Mouse (Mus musculus): ENCODE results near the gene Gemin5. TPM values are rescaled to one million over a fixed set of nuclear protein-coding genes. Genes with fewer than 3 reads are reported as not detected.
"Not testable (repeated sequence)": the region's sequence is repeated elsewhere in the genome, so short reads cannot be mapped to it uniquely, and the experiment has no call there.

Gene Gemin5
- polyA plus RNA-seq, 1 experiment from 2014 or later, result 19.8 TPM

DNA sequence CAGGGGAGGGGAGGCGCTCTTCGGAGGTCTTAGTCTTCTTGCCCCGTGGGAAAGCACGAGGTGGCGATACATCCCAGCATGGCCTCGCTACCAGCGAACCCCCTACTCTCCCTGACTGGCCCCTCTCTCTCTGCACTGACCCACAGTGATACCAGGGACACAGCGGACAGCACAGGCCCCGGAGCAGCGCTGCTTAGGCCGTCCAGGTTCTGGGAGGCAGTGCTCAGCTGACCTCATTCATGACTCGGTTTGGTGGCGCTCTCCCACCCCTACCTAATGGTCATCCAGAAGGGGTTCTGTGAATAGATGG is 65.0 kb downstream of the Gemin5 start:
- Histone ChIP-seq H3K9me3 (no peaks in the 10 kb centered on the region), H3K9ac (peak overlapping the region; percentile 46), H3K36me3 (no peaks in the 10 kb centered on the region), H3K4me2 (peak overlapping the region; percentile 59), H3K27ac (peak overlapping the region; percentile 87), H3K4me3 (replicated peaks) (peak overlapping the region; percentile 84), H3K27me3 (replicated peaks) (no peaks in the 10 kb centered on the region), H3K4me1 (peaks cover 12% of the 10 kb centered on the region)
- peak; percentile 12 for ATAC-seq (ENCODE audit: insufficient read depth, low FRiP score, low read depth)
- 58% methylated on average over 13 of the region's 13 CpGs for WGBS

DNA sequence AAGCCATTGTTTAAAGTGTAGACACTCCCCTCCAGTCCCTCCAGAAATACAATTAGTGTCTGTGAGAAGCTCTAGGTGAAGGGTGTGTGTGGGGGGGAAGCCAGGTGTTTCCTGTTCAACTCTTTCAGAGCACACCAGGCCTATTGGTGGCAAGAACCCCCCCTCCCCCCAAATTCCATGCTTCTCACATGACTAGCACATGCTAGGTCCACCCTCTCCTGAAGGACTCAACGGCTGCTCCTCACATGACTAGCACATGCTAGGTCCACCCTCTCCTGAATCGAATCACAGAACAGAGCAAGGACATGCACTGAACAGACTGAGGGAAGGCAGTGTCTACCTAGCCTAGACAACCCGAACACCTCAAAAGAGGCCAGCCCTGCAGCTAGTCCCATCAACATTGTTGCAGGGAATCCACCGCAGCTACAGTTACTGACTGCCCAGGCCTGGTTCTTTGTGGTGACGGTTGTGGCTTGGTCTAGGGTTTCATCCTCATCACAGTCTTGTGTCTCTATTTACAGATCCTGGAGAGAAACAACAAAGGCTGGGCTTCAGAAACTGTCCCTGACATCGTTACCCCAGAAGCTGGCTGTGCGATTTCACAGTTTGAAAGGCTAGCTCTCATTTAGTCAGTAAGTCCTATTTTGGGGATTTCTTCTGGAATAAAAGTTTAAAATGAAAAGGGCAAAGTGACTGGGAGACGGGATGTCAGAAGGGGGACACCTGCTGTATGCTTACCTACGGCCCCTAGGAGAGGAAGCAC is 65.6 kb downstream of the Gemin5 start:
- Histone ChIP-seq H3K36me3 (no peaks in the 10 kb centered on the region), H3K4me2 (peak overlapping the region; percentile 59), H3K4me1 (peaks cover 12% of the 10 kb centered on the region), H3K27ac (peak overlapping the region; percentile 87), H3K9me3 (no peaks in the 10 kb centered on the region), H3K9ac (no peak overlapping the region), H3K27me3 (replicated peaks) (no peaks in the 10 kb centered on the region), H3K4me3 (replicated peaks) (no peak overlapping the region)
- WGBS, result 84% methylated on average over 9 of the region's 9 CpGs
- ATAC-seq (ENCODE audit: insufficient read depth, low FRiP score, low read depth), result no peak

DNA sequence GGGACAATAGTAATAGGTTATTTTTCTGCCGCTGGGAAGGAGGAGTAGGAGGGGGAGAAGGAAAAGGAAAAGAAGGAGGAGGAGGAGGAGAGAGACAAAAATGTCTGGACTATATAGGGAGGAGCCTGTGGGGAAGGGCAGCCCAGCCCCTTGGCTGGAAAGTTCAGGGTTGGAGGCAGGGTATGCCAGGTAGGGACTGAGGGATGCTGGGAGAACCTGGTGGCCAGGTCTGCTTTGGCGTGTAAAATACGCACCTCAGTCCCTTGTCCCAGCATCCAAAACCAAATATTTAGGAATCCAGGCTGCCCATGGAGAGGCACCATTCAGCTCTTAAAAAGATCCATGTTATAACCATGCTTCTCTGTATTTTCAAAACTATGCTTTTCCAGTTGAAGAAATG is 66.2 kb downstream of the Gemin5 start:
- peaks cover 17% of the 10 kb centered on the region for H3K4me1 ChIP-seq
- no peaks in the 10 kb centered on the region for H3K9me3 ChIP-seq
- H3K4me3 ChIP-seq (replicated peaks), result no peak overlapping the region
- H3K9ac ChIP-seq, result no peak overlapping the region
- 0 out of 2 replicates have a peak overlapping the region, but pooled peaks have one; percentile 31 for H3K27ac ChIP-seq
- H3K36me3 ChIP-seq, result no peaks in the 10 kb centered on the region
- 61% methylated on average over 3 of the region's 3 CpGs for WGBS
- no peak overlapping the region for H3K4me2 ChIP-seq
- no peak for ATAC-seq (ENCODE audit: insufficient read depth, low FRiP score, low read depth)
- no peaks in the 10 kb centered on the region for H3K27me3 ChIP-seq (replicated peaks)

DNA sequence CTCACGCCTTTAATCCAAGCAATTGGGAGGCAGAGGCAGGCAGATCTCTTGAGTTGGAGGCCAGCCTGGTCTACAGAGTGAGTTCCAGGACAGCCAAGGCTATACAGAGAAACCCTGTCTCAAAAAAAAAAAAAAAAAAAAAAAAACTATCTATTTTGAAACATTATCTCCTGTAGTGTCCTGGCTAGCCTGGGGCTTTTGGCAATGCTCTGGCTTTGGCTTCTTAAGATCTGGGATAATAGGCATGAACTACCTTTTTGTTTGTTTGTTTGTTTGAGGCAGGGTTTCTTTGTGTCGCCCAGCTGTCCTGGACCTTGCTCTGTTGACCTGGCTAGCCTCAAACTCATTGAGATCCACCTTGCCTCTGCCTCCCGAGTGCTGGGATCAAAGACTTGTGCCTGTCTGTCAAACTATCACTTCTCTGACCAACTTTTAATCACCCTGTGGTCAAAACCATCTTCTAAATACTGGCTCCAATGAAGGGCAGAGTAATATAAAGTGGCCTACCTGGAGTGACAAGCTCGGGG is 67.1 kb downstream of the Gemin5 start:
- peaks cover 17% of the 10 kb centered on the region for H3K4me1 ChIP-seq
- no peaks in the 10 kb centered on the region for H3K9me3 ChIP-seq
- WGBS, result 76% methylated on average over 4 of the region's 4 CpGs
- no peaks in the 10 kb centered on the region for H3K27me3 ChIP-seq (replicated peaks)
- H3K9ac ChIP-seq, result no peak overlapping the region
- no peak overlapping the region for H3K4me2 ChIP-seq
- H3K36me3 ChIP-seq, result no peaks in the 10 kb centered on the region
- no peak overlapping the region for H3K4me3 ChIP-seq (replicated peaks)
- no peak for ATAC-seq (ENCODE audit: insufficient read depth, low FRiP score, low read depth)
- no peak overlapping the region for H3K27ac ChIP-seq

DNA sequence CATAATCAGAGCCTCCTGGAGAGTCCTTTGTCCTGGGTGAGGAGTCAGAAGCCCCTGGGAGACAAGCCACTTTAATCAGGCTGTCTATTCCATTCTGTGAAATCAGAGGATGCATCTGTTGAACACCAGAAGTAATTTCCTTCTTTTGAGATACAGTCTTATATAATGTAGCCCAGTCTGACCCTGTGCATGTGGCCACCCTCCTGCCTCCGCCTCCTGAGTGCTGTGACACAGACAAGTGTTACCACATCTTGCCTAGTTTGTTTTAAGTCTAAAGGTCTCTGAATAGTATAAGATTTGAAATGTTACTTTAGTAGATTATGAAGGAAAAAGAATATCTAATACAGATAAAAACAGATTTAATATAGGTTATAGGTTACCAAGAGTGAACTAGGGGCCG is 68.3 kb downstream of the Gemin5 start:
- Histone ChIP-seq H3K9me3 (no peaks in the 10 kb centered on the region), H3K27ac (no peak overlapping the region), H3K4me1 (peaks cover 12% of the 10 kb centered on the region), H3K27me3 (replicated peaks) (no peaks in the 10 kb centered on the region), H3K9ac (no peak overlapping the region), H3K4me3 (replicated peaks) (no peak overlapping the region), H3K4me2 (no peak overlapping the region), H3K36me3 (no peaks in the 10 kb centered on the region)
- WGBS, result 93% methylated on average over 2 of the region's 2 CpGs
- no peak for ATAC-seq (ENCODE audit: insufficient read depth, low FRiP score, low read depth)

DNA sequence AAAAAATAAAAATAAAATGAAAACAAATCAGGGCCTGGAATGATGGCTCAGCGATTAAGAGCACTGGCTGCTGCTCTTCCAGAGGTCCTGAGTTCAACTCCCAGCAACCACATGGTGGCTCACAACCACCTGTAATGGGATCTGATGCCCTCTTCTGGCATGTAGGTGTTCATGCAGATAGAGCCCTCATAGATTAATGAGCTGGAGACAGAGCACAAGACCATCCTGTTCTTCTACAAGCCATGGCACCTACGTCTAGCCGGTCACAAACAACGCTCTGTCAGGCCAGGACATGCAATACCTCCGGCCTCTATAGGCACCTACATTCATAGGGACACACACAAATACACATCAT is 70.0 kb downstream of the Gemin5 start:
- peak overlapping the region; percentile 79 for H3K4me2 ChIP-seq

DNA sequence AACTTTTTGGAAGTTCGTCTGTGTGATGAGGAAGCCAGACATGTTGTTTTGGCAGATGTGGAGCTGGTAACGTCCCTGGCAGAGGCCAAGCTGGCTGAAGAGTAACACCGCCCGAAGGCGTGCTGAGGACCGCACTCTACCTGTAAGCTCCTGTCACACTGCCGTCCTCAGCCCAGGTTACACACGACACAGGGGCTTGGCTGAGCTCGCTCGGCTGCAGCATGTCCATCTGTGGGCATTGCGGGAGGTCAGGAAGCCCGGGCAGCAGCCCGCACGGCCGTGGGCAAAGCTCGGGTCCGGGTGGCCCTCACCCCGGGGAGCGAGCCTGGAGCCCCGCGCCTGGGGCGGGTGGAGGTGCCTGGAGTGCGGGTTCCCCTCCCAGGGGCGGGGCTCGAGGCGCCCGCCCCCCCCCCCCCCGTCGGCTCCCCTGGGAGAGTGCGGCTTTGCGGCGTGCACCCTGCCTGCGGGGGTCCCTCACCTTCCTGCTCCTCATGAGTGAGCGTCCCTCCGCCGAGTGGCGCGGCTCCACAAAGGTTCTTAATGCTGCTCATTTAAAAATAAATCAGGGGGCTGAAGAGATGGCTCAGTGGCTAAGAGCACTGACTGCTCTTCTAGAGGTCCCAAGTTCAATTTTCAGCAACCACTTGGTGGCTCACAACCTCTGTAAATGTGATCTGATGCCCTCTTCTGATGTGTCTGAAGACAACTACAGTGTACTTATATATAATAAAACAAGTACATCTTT is 70.5 kb downstream of the Gemin5 start:
- no peaks in the 10 kb centered on the region for H3K36me3 ChIP-seq
- no peak overlapping the region for H3K27ac ChIP-seq
- no peak overlapping the region for H3K9ac ChIP-seq
- H3K4me1 ChIP-seq, result peaks cover 7% of the 10 kb centered on the region
- H3K4me3 ChIP-seq (replicated peaks), result peak overlapping the region; percentile 41
- H3K9me3 ChIP-seq, result no peaks in the 10 kb centered on the region
- 2% methylated on average over 30 of the region's 38 CpGs for WGBS
- H3K27me3 ChIP-seq (replicated peaks), result no peaks in the 10 kb centered on the region
- peak overlapping the region; percentile 79 for H3K4me2 ChIP-seq
- no peak; the same call in 1 of the 2 replicates for ATAC-seq (ENCODE audit: insufficient read depth, low FRiP score, low read depth)

More for the DNA sequence above, 70.0 kb downstream of the Gemin5 start:
- not testable (repeated sequence) for H3K4me1 ChIP-seq; H3K9ac ChIP-seq; H3K36me3 ChIP-seq; H3K27me3 ChIP-seq (replicated peaks); H3K27ac ChIP-seq; ATAC-seq (ENCODE audit: insufficient read depth, low FRiP score, low read depth); H3K9me3 ChIP-seq
- peak overlapping the region; percentile 41; the same call in 1 of the 2 replicates for H3K4me3 ChIP-seq (replicated peaks)
- WGBS, result 68% methylated on average over 5 of the region's 5 CpGs

DNA sequence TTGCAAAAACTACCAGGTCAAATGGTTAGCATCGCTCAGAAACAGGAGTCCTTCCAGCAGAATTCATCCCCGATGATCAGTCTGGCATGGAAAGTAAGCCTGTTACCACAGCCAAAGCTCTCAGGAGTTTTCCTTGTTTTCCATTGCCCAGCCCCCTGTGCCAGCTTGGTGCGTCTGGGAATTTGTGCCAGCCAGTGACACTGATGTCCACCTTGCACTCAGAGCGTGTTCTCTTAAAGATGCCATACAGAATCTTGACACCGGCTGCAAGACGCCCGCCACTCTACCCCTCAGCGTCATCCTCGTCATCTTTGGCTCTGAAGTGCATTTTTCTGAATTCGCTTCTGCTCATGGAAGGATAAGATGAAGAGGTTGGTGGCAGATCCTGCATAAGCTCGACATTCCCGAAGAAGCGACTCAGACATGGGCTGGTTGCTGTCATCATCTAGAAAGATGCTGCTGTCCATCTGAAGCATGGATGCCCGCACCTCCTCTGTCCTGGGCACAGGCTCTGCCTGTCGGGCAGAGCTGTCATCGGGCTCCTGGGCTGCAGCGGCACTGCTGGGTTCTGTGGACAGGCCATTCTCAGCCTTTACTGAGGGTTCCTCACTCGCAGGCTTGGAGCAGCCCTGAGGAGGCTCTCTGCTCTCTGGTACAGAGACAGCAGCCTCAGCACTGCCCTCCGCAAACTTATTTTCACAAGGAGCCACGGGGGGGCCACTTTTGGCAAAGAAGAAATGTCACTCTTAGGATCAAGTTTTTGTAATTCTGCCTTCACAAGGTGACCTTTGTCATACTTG is 71.3 kb downstream of the Gemin5 start:
- 53% methylated on average over 20 of the region's 20 CpGs for WGBS
- Histone ChIP-seq H3K4me2 (peak overlapping the region; percentile 79), H3K4me3 (replicated peaks) (peak overlapping the region; percentile 41), H3K36me3 (no peaks in the 10 kb centered on the region), H3K27ac (no peak overlapping the region), H3K9me3 (no peaks in the 10 kb centered on the region), H3K27me3 (replicated peaks) (no peaks in the 10 kb centered on the region), H3K9ac (no peak overlapping the region), H3K4me1 (peaks cover 10% of the 10 kb centered on the region)
- ATAC-seq (ENCODE audit: insufficient read depth, low FRiP score, low read depth), result no peak

DNA sequence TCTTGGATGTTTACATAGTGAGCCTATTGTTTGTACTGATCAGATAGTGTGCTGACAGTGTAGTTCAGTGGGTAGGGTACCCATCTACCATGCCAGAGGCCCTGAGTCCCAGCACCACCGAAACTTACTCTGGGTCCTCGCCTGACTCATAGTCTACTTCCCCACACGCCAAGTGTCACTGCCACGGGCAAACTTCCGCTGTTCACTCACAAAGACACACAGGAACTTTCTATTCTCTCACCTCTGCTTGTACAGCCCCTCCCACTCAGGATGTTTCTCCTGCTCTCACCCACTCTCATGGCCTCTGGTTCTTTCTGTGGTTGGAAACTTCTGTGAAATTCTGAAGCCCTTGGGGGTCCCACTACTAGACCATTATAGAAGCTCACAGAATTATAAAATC is 72.2 kb downstream of the Gemin5 start:
- Histone ChIP-seq H3K4me3 (replicated peaks) (no peak overlapping the region), H3K4me1 (peaks cover 10% of the 10 kb centered on the region), H3K27ac (no peak overlapping the region), H3K9ac (no peak overlapping the region), H3K27me3 (replicated peaks) (no peaks in the 10 kb centered on the region), H3K4me2 (no peak overlapping the region), H3K36me3 (no peaks in the 10 kb centered on the region), H3K9me3 (no peaks in the 10 kb centered on the region)
- no peak for ATAC-seq (ENCODE audit: insufficient read depth, low FRiP score, low read depth)
- 57% methylated on average over 5 of the region's 5 CpGs for WGBS

DNA sequence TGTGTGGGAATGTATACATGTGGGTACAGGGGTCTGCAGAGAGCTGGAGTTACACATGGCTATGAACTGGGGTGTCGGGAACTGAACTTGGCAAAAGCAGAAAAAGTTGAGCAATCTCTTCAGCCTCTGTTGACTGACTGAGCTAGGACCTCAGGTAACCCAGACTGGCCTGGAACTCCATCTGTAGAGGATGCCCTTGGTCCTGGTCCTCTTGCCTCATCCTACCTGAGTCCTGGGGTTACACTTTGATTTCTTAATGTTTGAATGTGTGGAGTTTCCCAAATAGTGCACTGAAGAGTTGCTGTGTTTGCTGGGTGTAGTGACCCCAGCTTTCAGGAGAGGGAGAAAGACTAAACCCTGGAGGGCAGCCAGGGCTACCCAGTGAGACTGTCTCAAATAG is 72.8 kb downstream of the Gemin5 start:
- no peak overlapping the region for H3K4me2 ChIP-seq
- H3K9ac ChIP-seq, result no peak overlapping the region
- no peaks in the 10 kb centered on the region for H3K9me3 ChIP-seq
- 96% methylated on average over 1 of the region's 1 CpGs for WGBS
- H3K27me3 ChIP-seq (replicated peaks), result no peaks in the 10 kb centered on the region
- H3K4me1 ChIP-seq, result peaks cover 10% of the 10 kb centered on the region
- H3K36me3 ChIP-seq, result no peaks in the 10 kb centered on the region
- H3K4me3 ChIP-seq (replicated peaks), result no peak overlapping the region
- no peak overlapping the region for H3K27ac ChIP-seq
- no peak for ATAC-seq (ENCODE audit: insufficient read depth, low FRiP score, low read depth)

DNA sequence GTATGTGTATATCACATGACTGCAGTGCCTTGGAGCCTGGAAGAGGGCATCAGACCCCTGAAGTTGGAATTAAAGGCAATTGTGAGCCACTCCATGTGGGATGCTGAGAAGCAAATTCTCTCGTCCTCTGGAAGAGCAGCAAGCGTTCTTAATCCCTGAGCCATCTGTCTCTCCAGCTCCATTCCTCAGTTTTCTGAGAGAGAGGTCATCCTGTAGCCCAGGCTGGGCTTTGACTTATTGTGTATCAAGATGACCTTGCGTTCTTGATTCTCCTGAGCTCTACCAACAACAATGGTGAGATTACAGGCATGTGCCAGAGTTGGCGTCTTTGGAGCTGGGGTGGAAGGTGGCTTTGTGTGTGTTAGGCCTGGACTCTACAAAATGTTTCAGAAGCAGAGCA is 73.6 kb downstream of the Gemin5 start:
- Histone ChIP-seq H3K9me3 (no peaks in the 10 kb centered on the region), H3K4me3 (replicated peaks) (no peak overlapping the region), H3K27me3 (replicated peaks) (no peaks in the 10 kb centered on the region), H3K9ac (no peak overlapping the region), H3K4me2 (no peak overlapping the region), H3K36me3 (no peaks in the 10 kb centered on the region), H3K4me1 (peaks cover 10% of the 10 kb centered on the region), H3K27ac (no peak overlapping the region)
- no peak for ATAC-seq (ENCODE audit: insufficient read depth, low FRiP score, low read depth)
- WGBS, result 84% methylated on average over 4 of the region's 4 CpGs
